Mouse (Mus musculus) spleen, adult 2 months (tissue): ENCODE data around the gene Nags.

Experiments used
- CTCF ChIP-seq: fragments of 200-500 bp; IDR thresholded peaks from 2 replicates; pipeline ENCODE4 v1.5.1; 2011; ENCODE audit warnings: mild to moderate bottlenecking, inconsistent platforms; ENCODE audit not compliant: insufficient read depth, insufficient read length, insufficient replicate concordance; ENCODE audit errors: extremely low read depth
- POLR2A ChIP-seq: fragments of 200-500 bp; IDR thresholded peaks from 2 replicates; pipeline ENCODE4 v1.6.1; 2011; ENCODE audit warnings: low read depth, low read length, inconsistent platforms

DNA sequence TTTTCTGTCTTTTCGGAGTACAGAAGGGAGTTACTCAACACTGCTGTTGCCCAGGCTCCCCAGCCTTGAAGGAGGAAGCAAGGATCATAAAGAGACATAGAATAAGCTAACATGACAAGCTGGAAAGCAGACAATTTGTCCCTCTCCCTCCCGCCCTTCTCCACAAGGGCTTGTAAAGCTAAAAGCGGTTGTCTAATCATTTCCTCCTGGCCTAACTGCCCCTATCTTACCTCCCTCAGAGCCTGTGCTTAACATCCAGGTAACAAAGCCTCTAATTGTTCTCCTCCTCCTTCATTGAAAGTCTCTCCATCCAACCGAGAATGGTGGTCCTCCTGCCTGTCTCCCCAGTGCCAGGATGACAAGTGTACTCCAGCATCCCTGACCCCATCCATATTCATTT lies 45.5 kb downstream of the Nags start:
- TF ChIP-seq CTCF (no peak), POLR2A (no peak)
